Mouse (Mus musculus) lung, postnatal 25 days (tissue): ENCODE data around the gene Slc16a5.
"Not testable (repeated sequence)": the region's sequence is repeated elsewhere in the genome, so short reads cannot be mapped to it uniquely, and the experiment has no call there.

Source experiments
- DNase-seq: peaks from one replicate; pipeline ENCODE4 v3.0.0; 2022; ENCODE audit warnings: low spot score

The Slc16a5 gene

DNA sequence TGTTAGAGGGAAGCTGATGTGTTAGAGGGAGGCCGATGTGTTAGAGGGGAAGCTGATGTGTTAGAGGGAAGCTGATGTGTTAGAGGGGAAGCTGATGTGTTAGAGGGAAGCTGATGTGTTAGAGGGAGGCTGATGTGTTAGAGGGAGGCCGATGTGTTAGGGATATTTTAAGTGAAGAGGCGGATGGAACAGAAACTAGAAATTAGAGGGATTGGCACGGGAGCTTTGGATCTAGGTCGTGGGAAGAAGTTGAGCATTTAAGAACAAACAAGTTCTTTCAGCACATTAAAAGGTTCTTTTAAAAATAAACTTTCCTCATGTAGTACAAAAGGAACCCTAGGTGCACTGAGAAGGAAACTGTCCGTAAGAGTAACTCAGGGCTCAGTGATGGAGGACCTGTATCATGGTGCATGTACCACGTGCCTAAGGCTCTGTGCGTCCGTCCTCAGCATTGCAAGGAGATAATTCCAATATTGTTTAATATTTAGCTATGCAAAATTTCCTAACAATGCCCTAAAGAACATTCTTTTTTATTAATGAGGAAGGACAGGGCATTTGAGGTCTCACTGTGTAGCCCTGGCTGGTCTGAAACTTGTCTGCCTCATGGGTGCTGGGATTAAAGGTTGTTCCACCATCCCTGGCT is 16.1 kb downstream of the Slc16a5 start:
- DNase-seq, result no peak

DNA sequence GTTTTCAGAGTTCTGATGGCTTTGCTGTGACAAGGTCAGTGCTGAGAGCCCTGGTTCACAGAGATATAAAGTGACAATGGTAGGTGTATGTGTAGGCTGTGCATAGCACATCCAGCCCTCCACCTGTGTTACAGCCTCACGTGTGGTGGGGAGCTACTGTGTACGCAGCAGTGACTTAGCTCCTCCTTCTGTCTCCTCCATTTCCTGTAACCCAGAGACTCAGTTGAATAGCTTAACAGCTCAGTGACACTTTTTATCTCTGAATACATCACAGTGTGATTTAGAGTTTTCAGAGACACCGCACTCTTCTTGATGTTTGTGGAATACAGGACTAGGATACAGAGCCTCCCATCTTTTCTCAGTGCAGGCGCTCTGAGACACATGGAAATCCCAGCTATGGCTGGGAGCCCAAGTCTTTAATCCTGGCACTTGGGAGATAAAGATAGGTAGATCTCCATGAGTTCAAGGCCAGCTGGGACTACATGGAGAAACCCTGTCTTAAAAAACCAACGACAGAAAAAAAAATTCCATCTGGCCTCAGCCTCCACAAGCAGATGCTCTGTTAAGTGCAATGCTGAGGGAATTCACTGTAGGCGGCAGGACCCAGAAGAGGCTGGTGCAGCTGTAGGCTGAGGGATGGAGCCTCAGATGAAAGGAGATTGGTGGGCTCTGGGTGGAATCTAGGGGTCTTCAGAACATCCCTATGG is 19.4 kb downstream of the Slc16a5 start:
- no peak for DNase-seq

DNA sequence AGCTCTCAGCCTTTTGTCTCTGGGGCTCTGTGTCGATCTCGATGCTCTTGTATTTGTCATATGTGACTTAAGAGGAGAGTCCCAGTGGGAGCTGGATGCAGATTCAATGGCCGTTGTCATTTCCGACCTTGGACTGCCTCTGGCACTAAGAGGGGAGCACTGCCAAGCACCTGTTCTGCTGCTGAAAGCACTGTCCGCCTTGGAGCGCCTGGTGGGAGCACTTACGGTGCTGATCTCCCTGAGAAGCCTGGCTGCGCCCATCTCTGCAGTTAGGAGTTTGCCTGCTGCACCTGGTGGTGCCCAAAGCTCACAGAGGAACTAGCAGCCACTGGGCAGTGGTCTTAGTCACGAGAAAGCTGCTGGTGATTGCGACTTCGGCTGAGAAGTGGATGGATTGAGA is 21.0 kb downstream of the Slc16a5 start:
- DNase-seq, result no peak

DNA sequence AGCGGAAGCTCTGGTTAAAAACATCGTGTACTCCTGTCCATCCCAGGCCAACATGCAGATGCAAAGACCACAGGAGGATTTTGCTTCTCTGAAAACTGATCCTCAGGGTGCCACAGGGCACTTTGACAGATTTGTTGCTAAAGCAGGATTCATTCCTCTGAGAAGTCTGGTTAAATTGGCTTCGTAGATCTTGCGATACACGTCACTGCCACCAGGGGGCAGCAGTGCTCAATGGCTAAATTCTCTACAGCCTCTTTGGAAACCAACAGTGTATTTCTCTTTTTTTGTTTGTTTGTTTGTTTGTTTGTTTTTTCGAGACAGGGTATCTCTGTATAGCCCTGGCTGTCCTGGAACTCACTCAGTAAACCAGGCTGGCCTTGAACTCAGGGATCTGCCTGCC is 21.5 kb downstream of the Slc16a5 start:
- DNase-seq, result peak; percentile 64

DNA sequence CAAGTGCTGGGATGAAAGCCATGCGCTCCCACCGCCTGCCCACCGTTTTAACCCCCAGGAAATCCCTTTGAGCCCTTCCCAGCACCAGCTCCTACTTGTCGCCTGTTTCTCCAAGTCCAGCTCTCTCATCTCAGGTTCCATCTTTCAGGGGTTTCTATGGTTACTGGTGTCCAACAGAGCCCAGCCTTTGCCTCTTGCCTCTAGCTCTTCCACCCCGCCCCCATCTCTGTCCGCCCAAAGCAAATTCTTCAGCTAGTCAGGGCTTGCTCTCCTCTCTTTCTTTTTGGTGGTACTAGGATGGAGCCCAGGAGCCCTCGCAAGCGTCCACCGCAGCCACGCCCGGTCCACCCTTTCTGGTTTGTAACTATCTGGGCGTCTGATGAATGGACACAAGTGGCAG is 22.9 kb downstream of the Slc16a5 start:
- DNase-seq, result no peak

DNA sequence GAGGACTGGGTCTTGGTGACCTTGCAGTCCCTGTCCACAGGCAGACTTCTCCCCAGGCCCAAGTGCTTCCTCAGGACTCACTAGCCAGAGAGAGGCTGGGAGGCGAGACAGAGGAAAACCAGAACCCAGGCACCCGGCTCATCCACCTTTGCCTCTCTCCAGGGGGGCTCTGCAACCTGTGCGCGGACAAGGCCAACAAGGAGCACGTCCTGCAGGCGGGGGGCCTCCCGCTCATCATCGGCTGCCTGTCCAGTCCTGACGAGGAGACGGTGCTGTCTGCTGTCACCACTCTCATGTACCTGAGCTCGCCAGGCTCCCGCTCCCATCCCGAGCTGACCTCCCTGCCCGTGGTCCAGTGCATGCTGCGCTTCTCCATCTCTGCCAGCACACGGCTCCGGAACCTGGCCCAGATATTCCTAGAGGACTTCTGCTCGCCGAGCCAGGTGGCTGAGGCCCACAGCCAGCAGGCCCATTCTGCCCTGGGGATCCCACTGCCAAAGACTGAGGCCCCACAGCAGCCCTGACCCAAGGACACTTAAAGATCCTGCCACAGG is 26.4 kb downstream of the Slc16a5 start:
- no peak for DNase-seq

DNA sequence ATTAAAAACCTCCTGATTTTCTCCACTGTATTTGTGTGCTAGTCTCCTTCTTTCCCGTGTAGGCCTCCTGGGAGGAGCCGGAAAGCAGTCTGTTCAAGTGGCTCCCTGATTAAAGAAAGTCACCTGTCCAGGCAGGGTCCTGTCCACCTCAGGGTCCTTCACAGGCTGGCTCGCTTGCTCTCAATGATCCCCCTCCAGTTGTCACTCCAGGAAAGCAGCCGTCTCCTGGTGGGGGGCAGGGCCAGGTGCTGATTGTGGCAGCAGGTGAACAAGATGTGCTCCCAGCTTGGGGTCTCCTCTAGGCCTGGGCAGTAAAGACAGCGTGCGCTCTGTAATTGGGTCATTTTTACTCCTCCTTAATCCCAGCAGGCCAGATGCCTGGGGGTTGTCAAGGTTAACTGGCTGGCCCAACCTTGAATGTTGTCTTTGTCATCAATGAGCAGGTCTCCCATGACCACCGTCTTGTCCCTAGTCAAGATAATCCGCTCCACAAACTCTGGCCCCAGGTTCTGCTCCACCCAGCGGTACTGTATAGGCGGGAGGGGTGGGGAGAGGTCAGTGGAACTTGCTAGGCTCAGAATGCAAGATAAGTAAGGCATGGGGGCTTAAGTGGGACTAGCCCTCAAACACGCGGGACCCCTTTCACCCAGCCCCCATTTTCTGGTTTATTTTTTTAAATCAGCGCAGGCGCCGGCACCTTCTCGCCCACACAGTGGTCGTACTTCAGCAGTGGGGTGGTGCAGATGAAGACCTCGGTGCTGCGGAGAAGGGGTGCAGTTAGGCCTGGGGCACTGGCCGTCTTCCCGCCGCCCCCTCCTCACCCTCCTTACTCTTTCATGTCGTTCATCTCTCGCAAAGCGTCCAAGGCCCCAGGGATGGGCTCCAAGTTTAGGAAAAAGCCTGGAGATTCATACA is 28.4 kb downstream of the Slc16a5 start:
- DNase-seq, result no peak

DNA sequence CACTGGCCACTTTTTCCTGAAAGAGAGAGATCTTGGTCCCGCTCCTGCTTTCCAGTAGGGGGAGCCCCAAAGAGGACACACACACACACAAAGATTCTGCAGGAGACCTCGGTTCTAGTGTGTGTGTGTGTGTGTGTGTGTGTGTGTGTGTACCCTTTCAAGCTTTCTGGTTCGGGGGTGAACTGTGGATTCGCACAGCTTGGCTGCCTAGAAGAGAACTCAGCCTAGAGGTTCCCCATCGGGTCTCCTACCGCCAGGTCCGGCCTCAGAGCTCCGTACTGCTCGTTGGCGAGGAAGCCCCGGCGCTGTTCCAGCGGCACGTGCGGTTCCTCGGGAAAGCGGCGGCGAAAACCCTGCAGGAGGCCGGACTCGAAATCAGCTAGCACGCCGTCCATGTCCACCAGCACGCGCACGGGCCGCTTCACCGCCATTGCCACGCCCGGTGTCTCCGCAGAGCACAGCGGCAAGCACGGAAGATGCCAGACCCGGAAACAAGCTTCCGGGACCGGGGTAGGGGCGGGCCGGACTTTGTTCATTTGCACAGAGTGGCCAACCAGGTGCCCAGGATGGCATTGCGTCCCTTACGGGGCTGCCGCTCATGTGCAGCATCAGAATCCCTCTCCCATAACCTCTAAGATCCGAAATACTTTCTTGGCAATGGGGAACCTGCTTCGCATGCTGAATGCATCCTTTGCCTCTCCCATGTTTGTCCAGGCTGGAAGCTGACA is 29.2 kb downstream of the Slc16a5 start, which contains the start of gene Nt5c:
Gene Nt5c, minus strand, starts transcription at position 507 of the 728 bp plus-strand sequence.
- DNase-seq, result peak; percentile 88

DNA sequence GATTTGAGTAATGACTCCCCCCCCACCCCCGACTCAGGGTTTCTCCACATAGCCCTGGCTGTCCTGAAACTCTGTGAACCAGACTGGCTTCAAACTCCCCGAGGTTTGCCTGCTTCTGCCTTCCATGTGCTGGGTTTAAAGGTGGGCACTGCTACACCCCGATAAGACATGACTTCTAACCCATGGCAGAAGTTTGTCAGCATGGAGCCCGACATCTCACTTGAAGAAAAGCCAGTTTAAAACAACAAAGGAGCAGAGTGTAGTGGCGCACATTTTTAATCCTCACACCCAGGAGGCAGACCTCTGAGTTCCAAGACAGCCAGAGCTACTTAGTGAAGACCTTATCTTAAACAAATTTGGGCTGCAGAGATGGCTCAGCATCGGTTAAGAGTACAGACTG is 30.1 kb downstream of the Slc16a5 start:
- no peak for DNase-seq

DNA sequence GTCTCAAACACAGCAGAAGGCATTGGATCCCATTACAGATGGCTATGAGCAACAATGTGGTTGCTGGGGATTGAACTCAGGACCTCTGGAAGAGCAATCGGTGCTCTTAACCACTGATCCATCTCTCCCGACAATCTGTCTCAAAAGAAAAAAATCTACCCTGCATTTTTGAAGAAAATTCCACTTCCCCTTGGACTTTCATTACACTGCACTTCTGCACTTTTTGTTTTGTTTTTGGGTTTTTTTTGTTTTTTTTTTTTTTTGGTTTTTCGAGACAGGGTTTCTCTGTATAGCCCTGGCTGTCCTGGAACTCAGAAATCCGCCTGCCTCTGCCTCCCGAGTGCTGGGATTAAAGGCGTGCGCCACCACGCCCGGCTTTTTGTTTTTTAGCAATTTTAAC is 34.3 kb downstream of the Slc16a5 start:
- DNase-seq, result not testable (repeated sequence)

DNA sequence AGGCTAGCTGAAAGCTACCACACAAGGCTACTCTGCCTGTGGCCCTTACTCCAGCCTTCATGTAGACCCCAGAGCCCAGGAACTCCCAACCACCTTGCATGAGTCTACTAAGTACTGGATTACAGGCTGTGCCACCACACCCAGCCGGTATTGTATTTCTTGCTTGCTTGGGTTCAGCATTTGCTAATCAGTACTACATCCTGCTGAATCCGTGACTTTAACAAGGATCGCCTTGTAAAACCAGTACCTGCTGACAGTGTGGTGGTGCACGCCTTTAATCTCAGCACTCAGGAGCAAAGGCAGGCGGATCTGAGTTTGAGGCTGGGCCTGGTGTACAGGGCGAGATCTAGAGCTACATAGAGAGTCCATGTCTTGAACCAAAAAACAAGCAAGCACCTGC is 40.4 kb downstream of the Slc16a5 start:
- no peak for DNase-seq

DNA sequence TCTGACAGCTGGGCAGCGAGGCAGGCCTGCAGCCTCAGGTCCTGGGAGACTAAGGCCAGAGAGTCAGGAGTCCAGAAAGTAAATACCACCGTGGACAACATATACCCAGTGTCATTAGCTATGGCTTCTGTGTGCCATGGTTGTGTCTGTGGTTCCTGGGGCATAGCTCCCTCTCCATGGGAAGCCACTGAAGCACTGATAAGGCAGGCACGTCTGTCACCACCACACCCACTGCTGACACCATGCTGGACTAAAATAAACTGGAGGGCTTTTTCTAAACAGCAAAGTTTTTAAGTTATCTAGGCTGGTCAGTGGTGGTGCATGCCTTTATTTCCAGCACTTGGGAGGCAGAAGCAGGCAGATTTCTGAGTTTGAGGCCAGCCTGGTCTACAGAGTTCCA is 44.3 kb downstream of the Slc16a5 start:
- no peak for DNase-seq

DNA sequence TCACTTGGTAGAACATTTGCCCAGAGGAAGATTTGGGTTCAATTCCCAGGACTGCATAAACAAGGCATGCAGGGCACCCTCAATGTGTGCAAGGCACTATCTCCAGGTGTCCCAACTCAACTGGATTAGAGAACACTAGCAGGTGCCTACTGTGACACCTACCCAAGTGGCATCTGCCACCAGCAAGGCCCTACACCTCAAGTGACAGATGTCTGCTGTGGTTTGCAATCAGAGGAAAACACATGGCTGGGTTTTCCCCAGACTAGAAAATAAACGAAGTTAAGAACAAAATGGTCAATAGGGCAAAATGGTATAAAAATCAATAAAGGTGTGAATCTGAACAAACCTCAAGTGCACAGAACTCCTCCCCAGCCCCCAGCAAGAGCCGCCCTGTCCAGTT is 45.8 kb downstream of the Slc16a5 start:
- DNase-seq, result peak; percentile 11

DNA sequence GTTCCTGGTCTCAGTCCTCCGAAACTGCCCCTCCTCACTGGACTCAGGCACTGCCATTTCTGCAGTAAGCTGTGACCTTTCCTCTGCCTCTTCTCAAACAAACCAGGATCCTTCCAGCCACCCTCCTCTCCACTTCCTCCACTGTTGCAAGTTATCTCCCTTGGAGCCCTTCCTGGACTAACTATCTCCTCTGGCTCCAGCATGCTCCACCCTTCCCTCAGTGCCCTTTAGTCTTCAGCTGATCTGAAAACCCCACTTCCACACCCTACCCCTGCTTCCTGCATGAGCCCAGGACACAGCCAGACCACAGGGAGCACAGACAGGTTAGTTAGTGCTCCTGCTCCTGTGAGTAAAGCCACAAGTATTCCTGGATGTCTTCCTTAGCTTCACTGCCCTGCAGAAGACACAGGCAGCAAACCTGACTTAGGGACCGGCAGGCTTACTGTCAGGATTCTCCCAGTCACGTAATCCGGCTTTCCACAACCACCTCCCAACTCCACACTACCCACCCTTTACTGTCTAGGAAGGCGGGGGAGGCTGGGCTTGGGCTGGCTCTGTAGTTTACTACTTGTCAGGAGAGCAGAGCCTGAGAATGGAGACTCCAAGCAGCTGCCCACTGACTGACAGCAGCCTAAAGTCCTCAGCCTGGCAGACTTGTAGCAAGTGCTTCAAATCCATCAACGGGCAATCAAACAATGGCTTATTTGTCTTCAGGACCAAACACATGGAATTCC is 47.7 kb downstream of the Slc16a5 start:
- no peak for DNase-seq

DNA sequence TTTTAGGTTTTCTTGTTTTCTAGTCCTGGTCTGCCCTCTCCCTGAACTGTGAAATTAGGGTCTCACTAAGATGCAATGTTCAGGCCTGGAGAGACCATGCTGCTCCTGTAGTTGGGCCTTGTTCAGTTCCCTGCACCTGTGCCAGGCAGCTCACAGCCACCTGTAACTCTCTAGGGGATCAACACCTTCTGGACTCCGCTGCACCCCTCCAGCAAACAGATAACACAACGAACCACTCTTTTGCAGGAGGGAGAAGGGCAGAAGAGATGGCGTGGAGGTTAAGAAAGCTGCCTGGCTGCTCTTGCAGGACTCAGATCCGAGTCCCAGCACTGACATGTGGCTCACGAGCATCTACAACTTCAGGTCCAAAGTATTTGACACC is 48.2 kb downstream of the Slc16a5 start:
- DNase-seq, result no peak

DNA sequence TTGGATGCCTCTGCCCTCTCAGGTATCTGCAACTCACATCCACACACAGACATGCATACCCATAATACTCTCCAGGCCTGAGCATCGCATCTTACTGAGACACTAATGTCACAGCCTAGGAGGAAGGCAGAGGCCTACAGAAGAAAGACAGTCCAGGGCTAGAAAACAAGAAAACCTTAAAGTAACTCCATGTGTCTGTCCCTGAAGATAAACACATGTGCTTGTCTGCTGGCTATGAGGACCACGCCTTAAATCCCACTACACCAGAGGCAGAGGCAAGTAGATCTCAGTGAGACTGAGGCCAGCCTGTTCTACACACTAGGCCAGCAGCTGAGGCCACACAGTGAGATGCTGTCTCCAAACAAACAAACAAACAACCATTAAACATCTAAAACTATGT is 48.8 kb downstream of the Slc16a5 start:
- no peak for DNase-seq

DNA sequence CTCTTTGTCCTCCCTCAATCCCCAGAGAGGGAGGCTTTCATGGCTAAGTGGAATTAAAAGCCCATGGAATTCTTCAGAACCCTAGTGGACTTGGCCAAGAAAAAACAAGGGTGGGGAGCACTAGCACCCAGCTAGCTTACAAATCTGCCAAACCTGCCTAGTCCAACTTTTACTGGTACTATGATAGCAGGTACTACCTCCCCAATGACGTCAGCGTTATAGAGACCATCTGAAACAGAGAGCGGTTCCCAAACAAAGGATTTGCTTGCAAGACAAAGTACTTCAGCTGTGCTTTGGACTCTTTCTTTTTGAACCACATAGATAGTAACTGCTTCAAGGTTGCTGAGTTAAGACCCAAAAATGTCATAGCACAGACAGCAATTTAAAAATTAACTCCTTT is 49.7 kb downstream of the Slc16a5 start:
- no peak for DNase-seq

DNA sequence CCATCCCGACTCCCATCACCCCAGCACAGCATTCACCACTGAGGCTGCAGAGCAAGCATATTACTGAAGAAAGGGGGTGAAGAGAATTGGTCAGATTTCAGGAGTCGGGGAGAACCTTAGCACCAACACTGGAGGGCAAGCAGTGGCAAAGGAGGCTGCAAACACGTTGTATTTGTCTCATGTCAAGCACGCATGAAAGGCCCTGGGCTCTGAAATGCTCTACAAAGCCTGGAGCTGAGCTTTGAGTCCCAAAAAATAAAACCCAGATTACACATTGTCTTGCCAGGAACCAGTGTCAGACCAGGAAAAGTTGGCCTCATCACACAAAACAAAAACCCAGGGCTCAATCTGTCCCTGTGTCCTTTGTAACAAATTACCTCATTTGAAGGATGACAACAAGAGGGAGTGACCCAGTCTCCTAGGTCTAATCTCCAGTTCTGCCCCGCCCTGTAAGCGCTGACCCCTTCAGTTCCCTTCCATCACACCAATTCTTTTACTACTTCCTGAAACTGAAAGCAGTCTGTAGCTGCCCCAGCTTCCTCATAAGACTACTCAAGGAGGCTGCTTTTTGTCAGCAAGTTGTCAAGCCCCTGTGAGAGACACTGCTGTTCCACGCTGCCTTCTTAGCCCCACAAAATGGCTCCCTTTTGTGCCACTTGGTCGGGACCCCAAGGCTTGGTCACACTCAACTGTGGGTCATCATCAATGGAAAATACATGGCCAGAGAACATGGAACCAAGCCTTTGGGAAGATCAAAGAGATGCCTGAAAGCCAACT is 50.3 kb downstream of the Slc16a5 start:
- peak; percentile 73 for DNase-seq

DNA sequence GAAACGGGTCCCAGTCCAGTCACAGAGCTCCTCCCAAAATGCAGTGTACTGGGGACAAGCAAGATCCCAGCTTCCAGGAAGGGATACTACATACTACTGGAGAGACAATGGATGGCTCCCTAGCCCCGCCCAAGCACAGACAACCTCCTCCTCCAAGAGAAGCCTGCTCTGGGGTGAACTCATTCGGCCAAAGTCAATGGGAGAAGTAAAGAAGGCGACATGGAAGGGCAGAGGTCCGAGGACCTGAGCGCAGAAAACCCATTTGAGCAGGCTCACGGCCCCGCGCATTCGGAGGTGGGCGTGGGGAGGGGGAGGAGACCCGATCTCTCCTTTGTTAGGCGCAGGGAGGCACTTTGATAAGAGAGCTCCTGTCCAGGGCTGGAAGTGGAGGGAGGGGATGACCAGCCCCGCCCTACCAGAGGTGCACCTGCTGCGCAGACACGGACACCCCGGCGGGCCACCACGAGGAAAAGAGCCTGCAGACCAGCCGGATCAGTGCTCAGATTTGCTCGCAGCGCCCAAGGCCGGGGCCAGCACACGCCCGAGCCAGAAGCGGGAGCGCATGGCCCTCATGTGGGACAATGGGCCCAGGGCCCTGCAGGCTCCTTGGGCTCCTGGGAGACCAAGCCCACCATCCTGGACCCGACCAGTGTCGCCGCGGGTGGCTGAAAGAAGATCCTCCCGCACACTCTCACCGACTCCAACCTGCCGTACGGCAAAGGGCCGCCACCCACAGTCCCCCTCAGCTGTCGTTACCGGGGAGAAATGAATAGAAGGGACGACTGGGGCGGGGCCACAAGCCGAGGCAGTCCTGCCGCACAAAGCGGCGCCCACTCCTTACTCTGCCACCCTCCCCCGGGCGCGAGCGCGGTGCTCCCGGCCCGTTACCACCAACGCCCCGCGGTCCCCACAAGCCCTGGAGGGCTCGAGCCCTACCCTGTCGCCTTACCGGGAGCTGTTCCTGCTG is 51.3 kb downstream of the Slc16a5 start:
- peak; percentile 28 for DNase-seq
